Mouse (Mus musculus) cerebellum, adult 2 months (tissue): ENCODE measurements at regions not wholly inside any gene's neighbourhood (a gene's known extent, or its start where the extent isn't known, plus 50 kb on each side); places are given as distances from the start of the nearest gene placed in this dataset.

Experiments
- CTCF ChIP-seq: fragments of 200-500 bp; IDR thresholded peaks from 2 replicates; pipeline ENCODE4 v1.5.1; 2011; ENCODE audit warnings: low read depth, mild to moderate bottlenecking, control low read depth, low read length, moderate library complexity, borderline replicate concordance; ENCODE audit not compliant: insufficient read depth
- POLR2A ChIP-seq: fragments of 200-500 bp; IDR thresholded peaks from 2 replicates; pipeline ENCODE4 v1.6.1; 2011; ENCODE audit warnings: low read length, control low read depth, borderline replicate concordance; ENCODE audit not compliant: insufficient read depth

DNA sequence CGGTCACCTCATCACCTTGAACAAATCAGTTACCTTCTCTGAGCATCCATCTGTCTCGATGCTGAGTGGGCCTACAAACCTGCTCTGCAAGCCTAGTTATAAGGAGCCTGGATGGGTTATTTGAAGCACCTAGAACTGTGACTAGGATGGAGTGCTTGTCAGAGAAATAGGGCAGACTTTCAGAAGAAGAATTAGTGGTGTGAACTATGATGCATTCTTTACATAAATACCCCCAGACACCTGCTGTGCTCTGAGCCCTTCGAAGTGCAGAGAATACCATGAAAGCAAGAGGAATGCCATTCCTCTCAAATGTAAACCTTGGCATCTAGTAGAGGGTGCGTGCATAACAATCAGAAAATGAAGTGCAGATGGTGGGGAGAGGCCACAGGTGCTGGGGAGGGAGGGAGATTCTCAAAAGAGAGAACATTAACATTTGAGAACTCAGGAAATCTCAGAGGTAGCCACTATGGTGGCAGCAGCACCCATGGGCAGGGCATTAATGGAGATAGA, 113.3 kb downstream of the Apip start:
- TF ChIP-seq POLR2A (no peak), CTCF (no peak)
